Mouse (Mus musculus) gastrocnemius, adult 2 months (tissue): ENCODE data around the gene Dirc2. TPM values are rescaled to one million over a fixed set of nuclear protein-coding genes. Genes with fewer than 3 reads are reported as not detected.

Source experiments
- DNase-seq: peaks from one replicate; pipeline ENCODE4 v3.0.0; 2022
- H3K27ac ChIP-seq: fragments of 200-600 bp; 2 replicates; pipeline ENCODE4 v1.8.1; 2022; ENCODE audit warnings: mild to moderate bottlenecking
- H3K4me3 ChIP-seq: fragments of 200-600 bp; 2 replicates; pipeline ENCODE4 v1.8.1; 2022; ENCODE audit warnings: mild to moderate bottlenecking, moderate library complexity
- CTCF ChIP-seq: fragments of 200-600 bp; IDR thresholded peaks from 2 replicates; pipeline ENCODE4 v1.8.1; 2022; ENCODE audit warnings: antibody characterized with exemption, mild to moderate bottlenecking, moderate library complexity
- intact Hi-C: fragments of 180-260 bp; cut with DNase I; formaldehyde crosslinking; loops from one replicate; pipeline ENCODE4 v1.15.1; 2025
- long read RNA-seq, 2 experiments: library from polyadenylated mRNA; stranded (forward); transcript quantifications; one replicate each; pipeline ENCODE4 v2.0.0; 2021
- total RNA-seq, 2 experiments: library from RNA; stranded (reverse); gene quantifications; 2 replicates each; pipeline ENCODE4 v1.2.3; 2021

The Dirc2 gene
- 10 to 100 TPM; 53.7 to 70.8 TPM for total RNA-seq
- long read RNA-seq, experiment 1, full-length matches to known transcripts = 82 of 87 reads
- long read RNA-seq, experiment 1, partial matches to known transcripts = 3 of 87 reads
- long read RNA-seq, experiment 1, other reads (novel, unspliced or antisense) = 2 of 87 reads
- long read RNA-seq, experiment 2, full-length matches to known transcripts = 103 of 114 reads
- long read RNA-seq, experiment 2, partial matches to known transcripts = 3 of 114 reads
- long read RNA-seq, experiment 2, other reads (novel, unspliced or antisense) = 8 of 114 reads

GRCm38 (mm10) chr16:35768785-35769642 lies at the start of gene Dirc2:
TSS of gene Dirc2 (minus strand) at chr16:35769356.
- intact Hi-C loops = loop anchor here (2.0 kb wide), 1 partner anchor 20 kb away; no protein-coding TSS in a partner anchor
- no peak for TF ChIP-seq CTCF
- H3K27ac ChIP-seq = peak within 1 kb of the TSS; percentile 97
- DNase-seq = peak; percentile 91
- H3K4me3 ChIP-seq = peak within 1 kb of the TSS; percentile 76

GRCm38 (mm10) chr16:35817255-35818089 lies 48.3 kb upstream of the Dirc2 start:
- no peak; the same call in none of the 2 replicates for TF ChIP-seq CTCF

GRCm38 (mm10) chr16:35813119-35813518 lies 44.0 kb upstream of the Dirc2 start:
- no peak for TF ChIP-seq CTCF
- Histone ChIP-seq H3K27ac (no peak overlapping the region), H3K4me3 (no peak overlapping the region)
- intact Hi-C loops = loop anchor here (10.0 kb wide), 2 partner anchors 178 to 268 kb away; partner anchors contain the start of gene Sema5b
- no peak for DNase-seq

More at GRCm38 (mm10) chr16:35817255-35818089, 48.3 kb upstream of the Dirc2 start:
- intact Hi-C loops = loop anchor here (1.0 to 10.0 kb wide), 4 partner anchors 45 to 273 kb away; partner anchors contain the start of genes Hspbap1 and Sema5b
- Histone ChIP-seq H3K27ac (no peak overlapping the region), H3K4me3 (no peak overlapping the region)
- DNase-seq = peak; percentile 82

- intact Hi-C loops = no loop called here
- no peak overlapping the region for H3K4me3 ChIP-seq
- no peak for DNase-seq
- no peak overlapping the region for H3K27ac ChIP-seq
- TF ChIP-seq CTCF = no peak
These were observed 39.7 kb upstream of the Dirc2 start for GRCm38 (mm10) chr16:35808838-35809237.

GRCm38 (mm10) chr16:35807663-35807992 lies 38.5 kb upstream of the Dirc2 start:
- no peak for TF ChIP-seq CTCF
- intact Hi-C loops = no loop called here
- no peak for DNase-seq
- H3K4me3 ChIP-seq = no peak overlapping the region
- H3K27ac ChIP-seq = no peak overlapping the region

GRCm38 (mm10) chr16:35806973-35807662 lies 38.0 kb upstream of the Dirc2 start:
- no peak for TF ChIP-seq CTCF
- intact Hi-C loops = no loop called here
- DNase-seq = no peak
- H3K27ac ChIP-seq = no peak overlapping the region
- no peak overlapping the region for H3K4me3 ChIP-seq

- H3K27ac ChIP-seq = no peak overlapping the region
- intact Hi-C loops = no loop called here
- TF ChIP-seq CTCF = no peak
- DNase-seq = no peak
- no peak overlapping the region for H3K4me3 ChIP-seq
These were observed 34.6 kb upstream of the Dirc2 start for GRCm38 (mm10) chr16:35803723-35804122.

GRCm38 (mm10) chr16:35802163-35802562 lies 33.0 kb upstream of the Dirc2 start:
- Histone ChIP-seq H3K4me3 (no peak overlapping the region), H3K27ac (no peak overlapping the region)
- DNase-seq = no peak
- no peak for TF ChIP-seq CTCF
- intact Hi-C loops = no loop called here

- no peak for TF ChIP-seq CTCF
- no peak overlapping the region for H3K27ac ChIP-seq
- no peak for DNase-seq
- intact Hi-C loops = no loop called here
- H3K4me3 ChIP-seq = no peak overlapping the region
These were observed 22.9 kb upstream of the Dirc2 start for GRCm38 (mm10) chr16:35791962-35792521.

- peak; percentile 35 for DNase-seq
- intact Hi-C loops = no loop called here
- no peak for TF ChIP-seq CTCF
- H3K4me3 ChIP-seq = peak overlapping the region; percentile 36
- peak overlapping the region; percentile 83 for H3K27ac ChIP-seq
These were observed 19.2 kb upstream of the Dirc2 start for GRCm38 (mm10) chr16:35788330-35788729.

GRCm38 (mm10) chr16:35787568-35788189 lies 18.5 kb upstream of the Dirc2 start:
- Histone ChIP-seq H3K4me3 (no peak overlapping the region; the same call in 1 of the 2 replicates), H3K27ac (peak overlapping the region; percentile 83)
- no peak for TF ChIP-seq CTCF
- no peak for DNase-seq
- intact Hi-C loops = no loop called here
